Mouse (Mus musculus): ENCODE results near the gene Hey2. TPM values are rescaled to one million over a fixed set of nuclear protein-coding genes. Genes with fewer than 3 reads are reported as not detected.

Gene Hey2
- polyA plus RNA-seq, 1 experiment from 2014 or later = 5.6 TPM

DNA sequence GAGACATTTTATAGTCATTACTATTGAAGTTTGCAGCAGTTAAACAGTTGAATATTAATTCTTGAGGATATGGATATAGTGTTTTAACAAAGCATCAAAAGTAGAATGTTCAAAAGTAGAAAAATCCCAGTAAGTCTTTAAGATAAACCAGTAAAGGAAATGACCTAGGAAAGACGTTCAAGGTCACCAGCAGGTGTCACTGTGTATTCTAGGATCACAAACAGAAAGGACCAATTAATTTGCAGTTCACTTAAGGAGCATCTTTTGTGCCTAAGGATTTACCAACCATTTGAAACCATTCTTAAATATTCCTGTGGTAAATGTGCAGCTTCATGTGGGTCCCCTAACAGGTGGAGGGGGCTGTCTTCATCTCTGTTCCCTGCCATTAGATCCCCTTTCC lies 4.4 kb downstream of the Hey2 start:
- ATAC-seq (ENCODE audit: insufficient read depth, low FRiP score) = no peak
- WGBS = 5% methylated on average over 1 of the region's 1 CpGs

GRCm38 (mm10) chr10:30825049-30825448 lies 17.6 kb downstream of the Hey2 start:
- Histone ChIP-seq H3K27ac (ENCODE audit: low read length) (no peak overlapping the region), H3K4me3 (replicated peaks; ENCODE audit: low read length) (no peak overlapping the region), H3K9ac (ENCODE audit: low read length) (no peak overlapping the region), H3K36me3 (ENCODE audit: control insufficient read depth, insufficient read depth, low read length) (no peaks in the 10 kb centered on the region), H3K9me3 (replicated peaks; ENCODE audit: control insufficient read depth, low read length) (no peaks in the 10 kb centered on the region), H3K4me1 (ENCODE audit: control insufficient read depth, insufficient read depth, low read length) (no peaks in the 10 kb centered on the region), H3K4me2 (ENCODE audit: low read depth, low read length) (no peak overlapping the region), H3K27me3 (ENCODE audit: control insufficient read depth, insufficient read depth, low read length) (no peaks in the 10 kb centered on the region)
- 6% methylated on average over 1 of the region's 1 CpGs for WGBS
- no peak for ATAC-seq (ENCODE audit: insufficient read depth, low FRiP score)

More for the DNA sequence above, 4.4 kb downstream of the Hey2 start:
- H3K4me3 ChIP-seq (replicated peaks; ENCODE audit: low read length) = no peak overlapping the region
- H3K4me1 ChIP-seq (ENCODE audit: control insufficient read depth, insufficient read depth, low read length) = peaks cover 4% of the 10 kb centered on the region; the same call in 1 of the 2 replicates
- no peaks in the 10 kb centered on the region for H3K9me3 ChIP-seq (replicated peaks; ENCODE audit: control insufficient read depth, low read length)
- H3K9ac ChIP-seq (ENCODE audit: low read length) = no peak overlapping the region
- no peaks in the 10 kb centered on the region for H3K36me3 ChIP-seq (ENCODE audit: control insufficient read depth, insufficient read depth, low read length)
- H3K27me3 ChIP-seq (ENCODE audit: control insufficient read depth, insufficient read depth, low read length) = no peaks in the 10 kb centered on the region
- no peak overlapping the region for H3K4me2 ChIP-seq (ENCODE audit: low read depth, low read length)
- no peak overlapping the region for H3K27ac ChIP-seq (ENCODE audit: low read length)

DNA sequence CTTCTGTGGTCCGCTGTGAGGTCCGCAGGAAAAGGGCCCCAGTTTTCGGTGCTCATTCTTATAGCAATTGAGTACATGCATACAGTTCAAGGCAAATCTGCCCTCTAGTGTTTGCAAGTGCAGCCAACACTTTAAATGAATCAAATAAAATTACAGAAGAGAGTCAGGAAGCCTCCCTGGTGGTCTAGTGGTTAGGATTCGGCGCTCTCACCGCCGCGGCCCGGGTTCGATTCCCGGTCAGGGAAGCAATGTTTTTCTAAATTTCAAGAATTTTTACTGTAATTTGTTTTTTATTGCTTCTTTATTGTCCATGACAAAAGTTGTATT lies 31.7 kb downstream of the Hey2 start:
- no peaks in the 10 kb centered on the region for H3K9me3 ChIP-seq (replicated peaks; ENCODE audit: control insufficient read depth, low read length)
- H3K27ac ChIP-seq (ENCODE audit: low read length) = no peak overlapping the region
- peak; percentile 83 for ATAC-seq (ENCODE audit: insufficient read depth, low FRiP score)
- no peaks in the 10 kb centered on the region for H3K27me3 ChIP-seq (ENCODE audit: control insufficient read depth, insufficient read depth, low read length)
- 6% methylated on average over 11 of the region's 11 CpGs for WGBS
- H3K9ac ChIP-seq (ENCODE audit: low read length) = peak overlapping the region; percentile 68
- no peaks in the 10 kb centered on the region for H3K36me3 ChIP-seq (ENCODE audit: control insufficient read depth, insufficient read depth, low read length)
- no peaks in the 10 kb centered on the region for H3K4me1 ChIP-seq (ENCODE audit: control insufficient read depth, insufficient read depth, low read length)
- H3K4me3 ChIP-seq (replicated peaks; ENCODE audit: low read length) = peak overlapping the region; percentile 56
- peak overlapping the region; percentile 51 for H3K4me2 ChIP-seq (ENCODE audit: low read depth, low read length)

DNA sequence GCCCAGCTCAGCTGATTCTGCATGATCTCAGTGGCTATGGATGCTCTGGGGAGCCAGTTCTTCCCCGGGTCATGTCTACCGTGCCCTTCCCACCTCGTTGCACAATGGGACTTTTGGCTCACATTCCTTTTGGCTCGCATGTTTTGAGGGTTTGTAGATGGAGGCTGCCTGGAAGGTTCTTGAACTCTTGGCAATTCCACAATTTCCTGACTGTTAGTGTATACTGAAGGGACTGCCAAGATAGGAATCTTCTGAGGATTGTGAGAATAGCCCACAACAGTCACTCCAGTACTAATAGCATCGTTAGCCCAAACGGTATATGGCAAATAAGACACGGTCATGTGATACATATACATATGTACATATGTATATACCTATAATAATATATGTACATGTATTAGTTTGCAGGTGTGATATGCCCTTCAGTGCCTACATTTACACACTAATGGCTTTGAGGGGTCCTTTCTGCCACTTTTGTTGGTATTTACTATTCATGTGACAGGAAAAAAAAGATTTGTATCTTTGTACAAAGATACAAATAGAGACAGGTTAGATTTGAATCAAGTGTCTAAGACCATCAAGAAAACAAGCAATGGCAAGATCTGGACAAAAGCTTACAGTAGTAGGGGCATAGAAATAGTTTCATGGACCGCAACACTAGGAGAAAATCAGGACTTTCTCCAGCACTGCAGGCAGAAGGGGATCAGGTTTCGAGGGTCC lies 32.2 kb downstream of the Hey2 start:
- H3K27me3 ChIP-seq (ENCODE audit: control insufficient read depth, insufficient read depth, low read length) = no peaks in the 10 kb centered on the region
- H3K4me3 ChIP-seq (replicated peaks; ENCODE audit: low read length) = peak overlapping the region; percentile 56
- no peaks in the 10 kb centered on the region for H3K4me1 ChIP-seq (ENCODE audit: control insufficient read depth, insufficient read depth, low read length)
- peak overlapping the region; percentile 68 for H3K9ac ChIP-seq (ENCODE audit: low read length)
- peak; percentile 29; the same call in 1 of the 2 replicates for ATAC-seq (ENCODE audit: insufficient read depth, low FRiP score)
- peak overlapping the region; percentile 51 for H3K4me2 ChIP-seq (ENCODE audit: low read depth, low read length)
- no peaks in the 10 kb centered on the region for H3K36me3 ChIP-seq (ENCODE audit: control insufficient read depth, insufficient read depth, low read length)
- H3K27ac ChIP-seq (ENCODE audit: low read length) = no peak overlapping the region
- H3K9me3 ChIP-seq (replicated peaks; ENCODE audit: control insufficient read depth, low read length) = no peaks in the 10 kb centered on the region
- WGBS = 29% methylated on average over 9 of the region's 9 CpGs

DNA sequence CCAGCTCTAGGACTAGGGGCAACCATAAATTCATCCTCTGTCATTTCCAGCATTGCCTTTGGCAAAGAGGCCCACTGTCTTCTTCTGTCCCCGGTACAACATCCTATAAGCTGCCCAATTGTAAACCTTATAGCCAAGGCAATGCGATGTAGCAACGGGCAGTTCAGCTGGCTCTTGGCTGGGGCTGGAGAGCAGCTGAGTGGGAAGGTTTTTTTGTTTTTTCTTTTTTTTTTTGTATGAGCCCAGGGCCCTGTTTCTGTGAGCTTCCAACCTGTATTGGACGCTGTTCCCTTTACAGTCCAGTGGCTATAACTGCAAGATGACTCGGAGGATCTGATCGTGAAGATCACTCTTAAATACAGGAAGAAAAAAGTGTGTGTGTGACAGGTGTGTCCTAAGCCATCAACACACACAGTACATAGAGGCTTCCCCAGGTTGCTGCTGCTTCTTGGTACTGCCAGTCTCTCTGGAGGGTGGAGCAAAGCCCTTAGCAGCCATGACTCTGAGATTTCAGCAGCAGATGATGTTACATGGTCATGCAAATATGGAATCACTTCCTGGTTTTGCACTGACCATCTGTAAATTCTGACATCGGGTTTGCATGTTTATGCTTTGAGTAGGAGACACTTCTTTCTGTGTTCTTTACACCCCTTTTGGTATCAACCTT lies 38.9 kb downstream of the Hey2 start:
- Histone ChIP-seq H3K9ac (ENCODE audit: low read length) (peak overlapping the region; percentile 92), H3K9me3 (replicated peaks; ENCODE audit: control insufficient read depth, low read length) (no peaks in the 10 kb centered on the region), H3K4me1 (ENCODE audit: control insufficient read depth, insufficient read depth, low read length) (0 out of 2 replicates have a peak, but pooled peaks cover 5% of the 10 kb centered on the region), H3K4me3 (replicated peaks; ENCODE audit: low read length) (peak overlapping the region; percentile 78), H3K27me3 (ENCODE audit: control insufficient read depth, insufficient read depth, low read length) (no peaks in the 10 kb centered on the region), H3K27ac (ENCODE audit: low read length) (peak overlapping the region; percentile 95), H3K4me2 (ENCODE audit: low read depth, low read length) (peak overlapping the region; percentile 71), H3K36me3 (ENCODE audit: control insufficient read depth, insufficient read depth, low read length) (no peaks in the 10 kb centered on the region)
- no peak; the same call in 1 of the 2 replicates for ATAC-seq (ENCODE audit: insufficient read depth, low FRiP score)
- 30% methylated on average over 7 of the region's 7 CpGs for WGBS

- no peaks in the 10 kb centered on the region for H3K36me3 ChIP-seq (ENCODE audit: control insufficient read depth, insufficient read depth, low read length)
- H3K4me3 ChIP-seq (replicated peaks; ENCODE audit: low read length) = peak within 1 kb of the TSS; percentile 78
- 0 out of 2 replicates have a peak, but pooled peaks cover 5% of the 10 kb centered on the region for H3K4me1 ChIP-seq (ENCODE audit: control insufficient read depth, insufficient read depth, low read length)
- under 1% methylated on average over 83 of the region's 89 CpGs for WGBS
- H3K9ac ChIP-seq (ENCODE audit: low read length) = peak within 1 kb of the TSS; percentile 92
- ATAC-seq (ENCODE audit: insufficient read depth, low FRiP score) = peak; percentile 90
- peak within 1 kb of the TSS; percentile 95 for H3K27ac ChIP-seq (ENCODE audit: low read length)
- H3K27me3 ChIP-seq (ENCODE audit: control insufficient read depth, insufficient read depth, low read length) = no peaks in the 10 kb centered on the region
- H3K4me2 ChIP-seq (ENCODE audit: low read depth, low read length) = peak within 1 kb of the TSS; percentile 71
- no peaks in the 10 kb centered on the region for H3K9me3 ChIP-seq (replicated peaks; ENCODE audit: control insufficient read depth, low read length)
These were observed 39.7 kb downstream of the Hey2 start, which contains the start of gene Ncoa7 for GRCm38 (mm10) chr10:30802681-30803586. Gene Ncoa7 (minus strand): TSS chr10:30803326.

DNA sequence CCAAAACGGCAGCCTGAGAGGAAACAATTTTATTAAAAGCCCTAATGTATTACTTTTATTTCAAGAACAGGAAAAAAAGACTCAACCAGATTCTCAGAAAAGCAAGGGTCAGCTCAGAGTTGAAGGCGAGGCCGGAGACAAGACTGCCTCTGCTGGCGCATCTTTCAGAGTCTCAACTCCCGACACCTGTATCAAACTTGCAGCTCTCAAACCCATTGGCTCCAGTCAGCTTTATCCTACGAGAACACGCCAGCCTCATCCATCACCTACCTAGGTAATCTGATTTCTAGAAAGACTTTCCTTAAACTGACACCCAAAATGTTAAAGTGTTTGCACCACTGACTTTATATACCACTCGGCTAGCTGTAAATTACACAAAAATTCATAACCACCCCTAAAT lies 40.6 kb downstream of the Hey2 start:
- WGBS = 9% methylated on average over 8 of the region's 8 CpGs
- ATAC-seq (ENCODE audit: insufficient read depth, low FRiP score) = no peak
- Histone ChIP-seq H3K4me3 (replicated peaks; ENCODE audit: low read length) (peak overlapping the region; percentile 78), H3K9me3 (replicated peaks; ENCODE audit: control insufficient read depth, low read length) (no peaks in the 10 kb centered on the region), H3K4me1 (ENCODE audit: control insufficient read depth, insufficient read depth, low read length) (0 out of 2 replicates have a peak, but pooled peaks cover 5% of the 10 kb centered on the region), H3K27ac (ENCODE audit: low read length) (peak overlapping the region; percentile 95), H3K9ac (ENCODE audit: low read length) (peak overlapping the region; percentile 92), H3K36me3 (ENCODE audit: control insufficient read depth, insufficient read depth, low read length) (no peaks in the 10 kb centered on the region), H3K27me3 (ENCODE audit: control insufficient read depth, insufficient read depth, low read length) (no peaks in the 10 kb centered on the region), H3K4me2 (ENCODE audit: low read depth, low read length) (peak overlapping the region; percentile 71)

DNA sequence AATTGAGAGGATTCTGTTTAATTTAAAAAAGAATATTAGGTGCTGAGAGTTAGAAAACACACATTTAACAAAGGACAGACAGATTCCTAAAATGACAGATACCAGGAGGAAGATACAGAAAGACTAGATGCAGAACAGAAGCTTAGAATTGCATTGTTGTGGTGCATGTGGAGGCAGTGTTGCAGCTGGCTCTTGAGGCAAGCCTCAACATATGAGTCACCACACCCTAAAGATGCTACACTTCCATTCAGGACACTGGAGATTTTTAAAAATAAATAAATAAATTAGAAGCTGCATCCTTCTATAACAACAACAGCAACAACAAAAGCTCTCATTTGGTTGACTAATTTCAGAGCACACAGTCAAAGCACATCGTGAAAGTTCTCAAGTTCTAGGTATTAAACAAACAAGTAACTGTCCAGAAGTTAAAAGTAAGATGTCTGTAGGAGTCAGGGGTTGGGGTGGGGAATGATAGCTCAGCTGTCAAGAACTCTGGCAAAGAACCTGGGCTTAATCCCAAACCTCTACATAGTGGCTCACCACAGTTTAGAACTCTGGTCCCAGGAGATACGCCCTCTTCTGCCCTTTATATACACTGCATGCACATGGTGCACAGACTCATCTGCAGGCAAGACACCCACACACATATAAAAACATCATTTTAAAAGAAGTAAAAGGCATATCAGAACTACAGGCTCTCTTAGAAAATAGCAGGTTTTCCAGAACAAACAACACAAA lies 42.7 kb downstream of the Hey2 start:
- 0 out of 2 replicates have a peak, but pooled peaks cover 5% of the 10 kb centered on the region for H3K4me1 ChIP-seq (ENCODE audit: control insufficient read depth, insufficient read depth, low read length)
- no peak overlapping the region for H3K27ac ChIP-seq (ENCODE audit: low read length)
- H3K9ac ChIP-seq (ENCODE audit: low read length) = no peak overlapping the region
- H3K4me3 ChIP-seq (replicated peaks; ENCODE audit: low read length) = no peak overlapping the region
- no peak for ATAC-seq (ENCODE audit: insufficient read depth, low FRiP score)
- H3K4me2 ChIP-seq (ENCODE audit: low read depth, low read length) = no peak overlapping the region
- peaks cover 4% of the 10 kb centered on the region; the same call in 1 of the 2 replicates for H3K9me3 ChIP-seq (replicated peaks; ENCODE audit: control insufficient read depth, low read length)
- H3K36me3 ChIP-seq (ENCODE audit: control insufficient read depth, insufficient read depth, low read length) = no peaks in the 10 kb centered on the region
- 83% methylated on average over 2 of the region's 2 CpGs for WGBS
- no peaks in the 10 kb centered on the region for H3K27me3 ChIP-seq (ENCODE audit: control insufficient read depth, insufficient read depth, low read length)
